Mouse (Mus musculus): ENCODE results near the gene Unc5cl. TPM values are rescaled to one million over a fixed set of nuclear protein-coding genes. Genes with fewer than 3 reads are reported as not detected.

The Unc5cl gene
- polyA plus RNA-seq, 1 experiment, result 68.1 TPM

DNA sequence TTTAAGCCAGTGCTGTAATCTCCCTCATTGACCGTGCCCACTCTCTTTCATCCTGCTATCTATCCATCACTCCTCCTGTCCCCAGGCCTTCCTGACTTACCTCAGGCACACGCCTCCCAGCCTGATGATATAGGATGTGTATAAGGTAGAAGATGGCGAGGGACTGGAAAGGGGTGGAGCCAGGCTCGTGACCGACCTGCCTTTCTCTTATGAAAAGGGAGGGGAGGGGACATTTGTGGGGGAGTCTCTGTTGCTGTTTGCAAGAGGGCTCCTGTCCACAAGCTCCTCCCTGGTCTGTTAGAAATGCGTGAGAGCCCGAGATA, 3.4 kb upstream of the Unc5cl start, which contains the start of gene Tspo2:
Gene Tspo2 (minus strand): TSS at position 170 of the 323 bp plus-strand sequence.
- H3K27me3 ChIP-seq (ENCODE audit: control insufficient read depth, insufficient read depth, low read length), result no peaks in the 10 kb centered on the region
- no peak within 1 kb of the TSS for H3K27ac ChIP-seq (ENCODE audit: control insufficient read depth, insufficient read depth, low read length)
- whole genome bisulfite sequencing, result 89% methylated on average over 7 of the region's 7 CpGs
- H3K4me1 ChIP-seq (replicated peaks; ENCODE audit: control insufficient read depth, insufficient read depth, low read length), result no peaks in the 10 kb centered on the region
- TF ChIP-seq POLR2A (IDR thresholded peaks at IDR 0.05; ENCODE audit: control insufficient read depth, extremely low read depth, insufficient read depth, low read length, poor library complexity) (no peak), CTCF (IDR thresholded peaks at IDR 0.05; ENCODE audit: borderline replicate concordance, control insufficient read depth, extremely low read depth, insufficient read depth, low read length, poor library complexity) (no peak)
- no peak for DNase-seq
- H3K4me3 ChIP-seq (ENCODE audit: control insufficient read depth, insufficient read depth, low read length), result no peak within 1 kb of the TSS
- H3K36me3 ChIP-seq (ENCODE audit: control insufficient read depth, insufficient read depth, low read length), result no peaks in the 10 kb centered on the region

DNA sequence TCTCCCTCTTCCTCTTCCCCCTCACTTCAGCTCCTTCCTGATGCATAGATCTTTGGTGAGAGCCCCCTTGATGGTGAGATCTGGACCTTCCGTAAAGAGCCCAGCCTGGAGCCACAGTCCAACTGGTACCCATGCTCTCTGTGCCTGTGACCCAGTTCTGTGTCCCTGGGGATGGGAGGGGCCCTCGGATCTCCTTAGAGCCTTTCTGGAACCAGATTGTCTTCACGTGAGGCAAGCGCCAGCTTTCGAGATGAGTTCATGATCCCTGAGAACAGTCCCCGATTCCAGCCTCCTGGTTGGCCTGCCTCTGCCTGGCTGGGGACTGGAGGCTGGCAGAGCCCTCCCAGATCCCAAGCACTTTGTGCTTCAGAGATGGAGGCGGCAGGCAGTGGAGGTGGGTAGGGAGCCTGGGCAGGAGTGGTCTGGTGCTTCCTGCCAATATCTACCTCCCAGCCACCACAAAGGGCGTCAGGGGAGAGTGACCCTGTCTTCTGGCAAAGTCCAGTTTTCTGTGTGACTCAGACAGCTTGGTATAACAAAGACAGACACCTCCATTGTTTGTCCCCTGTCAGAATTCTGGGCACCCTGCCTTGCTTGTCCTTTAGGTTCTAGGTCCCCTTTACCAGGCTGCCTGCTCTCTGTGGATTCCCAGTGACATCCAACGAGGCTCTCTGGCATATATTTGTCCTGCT, 2.8 kb upstream of the Unc5cl start:
- Histone ChIP-seq H3K4me1 (replicated peaks; ENCODE audit: control insufficient read depth, insufficient read depth, low read length) (no peaks in the 10 kb centered on the region), H3K27me3 (ENCODE audit: control insufficient read depth, insufficient read depth, low read length) (no peaks in the 10 kb centered on the region), H3K27ac (ENCODE audit: control insufficient read depth, insufficient read depth, low read length) (no peak overlapping the region), H3K4me3 (ENCODE audit: control insufficient read depth, insufficient read depth, low read length) (no peak overlapping the region), H3K36me3 (ENCODE audit: control insufficient read depth, insufficient read depth, low read length) (no peaks in the 10 kb centered on the region)
- no peak for TF ChIP-seq POLR2A (IDR thresholded peaks at IDR 0.05; ENCODE audit: control insufficient read depth, extremely low read depth, insufficient read depth, low read length, poor library complexity)
- TF ChIP-seq CTCF (IDR thresholded peaks at IDR 0.05; ENCODE audit: borderline replicate concordance, control insufficient read depth, extremely low read depth, insufficient read depth, low read length, poor library complexity), result no peak
- DNase-seq, result no peak
- 93% methylated on average over 9 of the region's 9 CpGs for WGBS

DNA sequence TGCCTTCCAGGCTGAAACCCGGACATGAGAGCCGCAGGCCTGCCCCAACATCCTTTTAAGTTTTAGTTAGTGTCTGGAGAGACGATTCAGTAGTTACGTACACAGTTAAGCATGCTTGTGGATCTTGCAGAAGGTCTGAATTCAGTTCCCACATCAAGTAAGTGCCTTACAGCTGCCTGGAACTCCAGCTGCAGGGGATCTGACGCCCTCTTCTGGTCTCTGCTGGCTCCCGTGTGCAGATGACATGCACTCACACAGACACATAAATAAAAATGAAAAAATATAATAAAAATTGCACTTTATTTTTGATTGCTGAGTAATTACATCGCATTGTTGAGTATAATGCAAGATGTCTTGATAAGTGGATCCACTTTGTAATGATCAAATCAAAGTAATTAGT, 1.2 kb upstream of the Unc5cl start:
- 0 out of 2 replicates have a peak, but pooled peaks cover 3% of the 10 kb centered on the region for H3K4me1 ChIP-seq (replicated peaks; ENCODE audit: control insufficient read depth, insufficient read depth, low read length)
- no peaks in the 10 kb centered on the region for H3K36me3 ChIP-seq (ENCODE audit: control insufficient read depth, insufficient read depth, low read length)
- no peaks in the 10 kb centered on the region for H3K27me3 ChIP-seq (ENCODE audit: control insufficient read depth, insufficient read depth, low read length)
- TF ChIP-seq POLR2A (IDR thresholded peaks at IDR 0.05; ENCODE audit: control insufficient read depth, extremely low read depth, insufficient read depth, low read length, poor library complexity) (no peak), CTCF (IDR thresholded peaks at IDR 0.05; ENCODE audit: borderline replicate concordance, control insufficient read depth, extremely low read depth, insufficient read depth, low read length, poor library complexity) (no peak)
- DNase-seq, result no peak
- H3K27ac ChIP-seq (ENCODE audit: control insufficient read depth, insufficient read depth, low read length), result no peak overlapping the region
- no peak overlapping the region for H3K4me3 ChIP-seq (ENCODE audit: control insufficient read depth, insufficient read depth, low read length)
- WGBS, result 85% methylated on average over 7 of the region's 7 CpGs

DNA sequence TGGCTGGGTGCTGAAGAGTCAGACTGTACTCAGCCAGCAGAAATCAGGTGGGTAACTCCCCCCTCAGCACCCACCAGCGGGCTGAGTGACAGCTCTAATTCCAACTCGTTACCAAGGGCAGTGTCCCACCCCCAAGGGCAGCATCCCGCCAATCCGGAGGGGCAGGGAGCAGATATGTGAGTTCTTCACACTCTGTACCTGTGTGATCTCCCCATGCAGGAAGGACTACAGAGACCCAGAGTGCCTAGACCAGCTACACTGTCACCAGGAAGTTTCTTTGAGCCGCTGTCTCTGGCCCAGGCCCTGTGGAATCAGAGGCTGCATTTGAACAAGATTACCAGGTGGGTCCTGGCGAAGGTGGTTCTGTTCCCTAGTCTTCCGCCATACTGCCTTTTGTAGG, 511 bp upstream of the Unc5cl start:
- Histone ChIP-seq H3K36me3 (ENCODE audit: control insufficient read depth, insufficient read depth, low read length) (no peaks in the 10 kb centered on the region), H3K27ac (ENCODE audit: control insufficient read depth, insufficient read depth, low read length) (no peak overlapping the region), H3K27me3 (ENCODE audit: control insufficient read depth, insufficient read depth, low read length) (no peaks in the 10 kb centered on the region), H3K4me3 (ENCODE audit: control insufficient read depth, insufficient read depth, low read length) (no peak overlapping the region), H3K4me1 (replicated peaks; ENCODE audit: control insufficient read depth, insufficient read depth, low read length) (0 out of 2 replicates have a peak, but pooled peaks cover 3% of the 10 kb centered on the region)
- 92% methylated on average over 7 of the region's 7 CpGs for WGBS
- no peak for TF ChIP-seq POLR2A (IDR thresholded peaks at IDR 0.05; ENCODE audit: control insufficient read depth, extremely low read depth, insufficient read depth, low read length, poor library complexity)
- no peak for TF ChIP-seq CTCF (IDR thresholded peaks at IDR 0.05; ENCODE audit: borderline replicate concordance, control insufficient read depth, extremely low read depth, insufficient read depth, low read length, poor library complexity)
- no peak for DNase-seq

DNA sequence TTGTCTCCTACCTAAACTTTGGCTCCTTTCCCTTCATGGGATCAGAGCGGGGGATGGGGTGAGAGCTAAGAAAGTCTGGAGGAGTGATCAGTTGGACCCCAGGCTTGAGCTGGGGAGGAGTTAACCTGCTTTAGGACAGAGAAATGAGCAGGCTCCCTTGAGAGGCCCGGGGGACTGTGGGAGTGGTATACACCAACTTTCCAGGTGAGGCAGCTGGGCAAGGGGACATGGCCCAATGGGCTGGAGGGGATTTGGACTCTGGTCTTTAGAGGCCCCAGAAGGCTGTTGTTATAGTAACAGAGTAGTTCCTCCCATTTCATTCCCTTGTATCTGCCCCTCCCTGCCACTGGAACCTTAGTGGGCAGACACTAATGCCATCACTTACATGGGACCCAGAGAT, 1.3 kb downstream of the Unc5cl start:
- Histone ChIP-seq H3K27ac (ENCODE audit: control insufficient read depth, insufficient read depth, low read length) (no peak overlapping the region), H3K36me3 (ENCODE audit: control insufficient read depth, insufficient read depth, low read length) (no peaks in the 10 kb centered on the region), H3K4me1 (replicated peaks; ENCODE audit: control insufficient read depth, insufficient read depth, low read length) (peaks cover 6% of the 10 kb centered on the region; the same call in 1 of the 2 replicates), H3K27me3 (ENCODE audit: control insufficient read depth, insufficient read depth, low read length) (no peaks in the 10 kb centered on the region), H3K4me3 (ENCODE audit: control insufficient read depth, insufficient read depth, low read length) (no peak overlapping the region)
- TF ChIP-seq POLR2A (IDR thresholded peaks at IDR 0.05; ENCODE audit: control insufficient read depth, extremely low read depth, insufficient read depth, low read length, poor library complexity) (no peak), CTCF (IDR thresholded peaks at IDR 0.05; ENCODE audit: borderline replicate concordance, control insufficient read depth, extremely low read depth, insufficient read depth, low read length, poor library complexity) (no peak)
- WGBS, result 90% methylated on average over 2 of the region's 2 CpGs
- no peak for DNase-seq

DNA sequence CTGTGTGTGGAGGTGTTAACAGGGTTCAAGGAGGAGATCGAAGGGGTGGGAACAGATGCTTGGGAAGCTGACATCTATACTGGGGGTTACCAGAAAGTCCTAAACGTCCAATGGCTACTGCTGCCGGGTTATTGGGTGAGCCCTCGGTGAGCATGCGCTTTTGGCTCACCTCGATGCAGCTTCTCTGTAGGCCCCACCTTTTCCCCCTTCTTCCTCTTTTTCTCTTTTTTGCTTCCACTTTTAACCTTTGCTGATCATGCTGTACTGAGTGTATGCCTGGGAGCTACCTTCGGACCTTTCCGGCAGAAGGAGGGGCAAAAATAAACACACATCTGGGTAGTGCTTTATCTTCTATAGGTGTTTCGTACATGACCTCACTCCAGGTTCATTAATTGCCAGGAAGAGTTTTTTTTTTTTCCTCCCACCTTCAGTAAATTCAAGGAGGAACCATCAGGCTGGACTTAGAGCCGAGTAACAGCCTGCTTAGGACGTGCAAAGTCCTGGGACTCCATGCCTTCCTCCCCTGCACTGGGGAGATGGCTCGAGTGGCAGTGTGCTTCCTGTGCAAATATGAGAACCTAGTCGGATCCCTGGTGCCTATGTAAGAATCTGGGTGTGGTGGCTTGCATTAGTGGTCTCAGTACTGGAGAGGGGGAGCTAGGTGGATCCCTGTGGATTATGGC, 3.4 kb downstream of the Unc5cl start:
- Histone ChIP-seq H3K4me3 (ENCODE audit: control insufficient read depth, insufficient read depth, low read length) (no peak overlapping the region), H3K27me3 (ENCODE audit: control insufficient read depth, insufficient read depth, low read length) (no peaks in the 10 kb centered on the region), H3K4me1 (replicated peaks; ENCODE audit: control insufficient read depth, insufficient read depth, low read length) (peaks cover 24% of the 10 kb centered on the region), H3K27ac (ENCODE audit: control insufficient read depth, insufficient read depth, low read length) (no peak overlapping the region), H3K36me3 (ENCODE audit: control insufficient read depth, insufficient read depth, low read length) (no peaks in the 10 kb centered on the region)
- TF ChIP-seq CTCF (IDR thresholded peaks at IDR 0.05; ENCODE audit: borderline replicate concordance, control insufficient read depth, extremely low read depth, insufficient read depth, low read length, poor library complexity), result no peak
- no peak for TF ChIP-seq POLR2A (IDR thresholded peaks at IDR 0.05; ENCODE audit: control insufficient read depth, extremely low read depth, insufficient read depth, low read length, poor library complexity)
- 37% methylated on average over 13 of the region's 13 CpGs for WGBS
- DNase-seq, result no peak

Data from thymus, adult 2 months (tissue).